Mouse (Mus musculus): ENCODE results near the gene Dmwd. TPM values are rescaled to one million over a fixed set of nuclear protein-coding genes. Genes with fewer than 3 reads are reported as not detected.

The Dmwd gene
- polyA plus RNA-seq, 2 experiments, result 21.8 to 126 TPM

DNA sequence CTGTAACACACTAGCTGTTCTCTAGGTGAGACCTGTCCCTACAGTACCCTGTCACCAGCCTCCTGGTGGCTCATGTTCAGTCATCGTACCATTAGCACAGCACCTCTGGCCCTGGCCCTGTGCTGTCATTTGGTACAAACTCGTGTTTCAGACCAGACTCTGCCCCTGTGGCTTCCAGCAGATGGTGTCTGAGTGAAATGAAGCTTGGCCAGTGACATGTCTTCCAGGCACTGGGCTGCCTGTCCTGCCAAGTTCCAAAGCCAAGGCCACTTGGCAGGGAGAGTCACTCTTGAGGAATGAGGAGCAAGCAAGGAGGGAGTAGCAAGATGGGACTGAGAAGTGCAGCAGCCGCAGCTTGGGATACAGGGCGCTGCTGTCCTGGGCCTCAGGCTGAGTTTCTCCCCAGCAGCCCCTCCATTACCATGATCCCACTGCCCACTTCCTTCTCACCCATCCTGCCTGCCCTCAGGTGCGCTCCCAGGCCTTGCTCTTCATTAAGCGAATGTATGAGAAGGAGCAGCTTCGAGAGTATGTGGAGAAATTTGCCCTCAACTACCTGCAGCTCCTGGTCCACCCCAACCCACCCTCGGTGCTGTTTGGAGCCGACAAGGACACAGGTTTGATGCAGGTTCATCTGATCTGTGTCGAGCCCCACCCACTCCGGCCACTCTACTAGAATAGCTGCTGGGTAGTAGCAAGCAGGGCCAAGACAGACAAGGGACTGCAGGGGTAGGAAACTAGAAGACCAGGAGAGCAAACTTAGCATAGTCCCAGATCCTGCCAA is 29.5 kb upstream of the Dmwd start:
- H3K9ac ChIP-seq (ENCODE audit: low read depth, low read length, severe bottlenecking), result no peak overlapping the region
- H3K4me3 ChIP-seq (replicated peaks; ENCODE audit: low read length), result no peak overlapping the region
- H3K27me3 ChIP-seq (ENCODE audit: control insufficient read depth, insufficient read depth, low read length), result no peaks in the 10 kb centered on the region
- no peak overlapping the region for H3K4me2 ChIP-seq (replicated peaks; ENCODE audit: low read depth, low read length, severe bottlenecking)
- no peak for TF ChIP-seq POLR2A (IDR thresholded peaks at IDR 0.05; ENCODE audit: borderline replicate concordance, extremely low read depth, insufficient read depth, insufficient read length)
- H3K9me3 ChIP-seq (ENCODE audit: control insufficient read depth, low read length), result no peaks in the 10 kb centered on the region
- ATAC-seq (ENCODE audit: low FRiP score, low read depth) (no peak), DNase-seq (ENCODE audit: low spot score) (no peak)
- no peaks in the 10 kb centered on the region for H3K4me1 ChIP-seq (ENCODE audit: control insufficient read depth, insufficient read depth, low read length)
- no peak overlapping the region for H3K27ac ChIP-seq (replicated peaks; ENCODE audit: low read depth, low read length)
- WGBS, result 91% methylated on average over 11 of the region's 11 CpGs
- peaks cover 100% of the 10 kb centered on the region for H3K36me3 ChIP-seq (ENCODE audit: control insufficient read depth, insufficient read depth, low read length)

DNA sequence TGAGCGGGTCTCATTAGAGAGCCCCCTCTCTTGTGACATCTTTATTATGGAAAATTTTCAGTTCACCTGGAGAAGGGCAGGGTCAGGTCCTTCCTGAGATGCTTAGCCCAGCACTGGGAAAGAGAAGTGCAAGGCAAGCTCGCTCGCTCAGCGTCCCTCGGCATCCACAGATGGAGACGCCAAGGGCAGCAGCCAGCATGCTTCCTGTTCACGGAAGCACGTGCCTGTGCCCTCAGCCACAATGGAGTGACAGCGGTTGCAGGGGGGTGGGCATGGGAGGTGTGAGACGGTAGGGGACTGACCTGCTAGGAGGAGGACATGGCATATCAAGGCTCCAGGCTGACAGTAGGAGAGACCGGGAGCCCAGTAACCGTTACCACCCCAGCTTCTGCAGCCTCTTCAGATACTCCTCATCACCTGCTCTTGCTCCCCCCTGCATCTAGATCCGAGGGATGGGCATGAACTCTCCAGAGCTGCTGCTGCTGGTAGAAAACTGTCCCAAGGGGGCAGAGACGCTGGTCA is 28.0 kb upstream of the Dmwd start:
- no peak for TF ChIP-seq POLR2A (IDR thresholded peaks at IDR 0.05; ENCODE audit: borderline replicate concordance, extremely low read depth, insufficient read depth, insufficient read length)
- Histone ChIP-seq H3K9ac (ENCODE audit: low read depth, low read length, severe bottlenecking) (no peak overlapping the region), H3K27ac (replicated peaks; ENCODE audit: low read depth, low read length) (no peak overlapping the region), H3K4me2 (replicated peaks; ENCODE audit: low read depth, low read length, severe bottlenecking) (no peak overlapping the region), H3K4me3 (replicated peaks; ENCODE audit: low read length) (no peak overlapping the region), H3K27me3 (ENCODE audit: control insufficient read depth, insufficient read depth, low read length) (no peaks in the 10 kb centered on the region), H3K9me3 (ENCODE audit: control insufficient read depth, low read length) (no peaks in the 10 kb centered on the region), H3K4me1 (ENCODE audit: control insufficient read depth, insufficient read depth, low read length) (no peaks in the 10 kb centered on the region), H3K36me3 (ENCODE audit: control insufficient read depth, insufficient read depth, low read length) (peaks cover 96% of the 10 kb centered on the region)
- WGBS, result 87% methylated on average over 12 of the region's 14 CpGs
- DNase-seq (ENCODE audit: low spot score) (no peak), ATAC-seq (ENCODE audit: low FRiP score, low read depth) (no peak)

DNA sequence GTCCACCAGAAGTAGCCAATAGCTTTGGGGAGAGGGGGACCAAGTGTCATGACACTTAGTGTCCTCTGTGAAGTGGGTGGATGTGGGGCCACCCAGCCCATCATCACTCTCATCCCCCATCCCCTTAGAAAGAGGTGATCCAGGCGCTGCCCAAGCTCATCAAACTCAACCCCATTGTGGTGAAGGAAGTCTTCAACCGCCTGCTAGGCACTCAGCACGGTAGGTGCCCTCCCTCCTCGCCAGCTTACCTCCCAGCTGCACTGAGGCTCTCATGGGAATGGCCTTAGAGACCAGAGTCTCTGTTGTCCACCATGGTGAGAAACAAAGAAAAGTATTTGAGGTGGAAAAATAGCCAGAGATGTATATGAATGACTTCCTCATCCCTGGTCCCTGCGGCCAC is 26.8 kb upstream of the Dmwd start:
- H3K4me1 ChIP-seq (ENCODE audit: control insufficient read depth, insufficient read depth, low read length), result no peaks in the 10 kb centered on the region
- no peak overlapping the region for H3K4me2 ChIP-seq (replicated peaks; ENCODE audit: low read depth, low read length, severe bottlenecking)
- H3K27me3 ChIP-seq (ENCODE audit: control insufficient read depth, insufficient read depth, low read length), result no peaks in the 10 kb centered on the region
- H3K9me3 ChIP-seq (ENCODE audit: control insufficient read depth, low read length), result no peaks in the 10 kb centered on the region
- 86% methylated on average over 5 of the region's 5 CpGs for WGBS
- ATAC-seq (ENCODE audit: low FRiP score, low read depth) (no peak), DNase-seq (ENCODE audit: low spot score) (no peak)
- H3K4me3 ChIP-seq (replicated peaks; ENCODE audit: low read length), result no peak overlapping the region
- H3K27ac ChIP-seq (replicated peaks; ENCODE audit: low read depth, low read length), result no peak overlapping the region
- no peak overlapping the region for H3K9ac ChIP-seq (ENCODE audit: low read depth, low read length, severe bottlenecking)
- no peak for TF ChIP-seq POLR2A (IDR thresholded peaks at IDR 0.05; ENCODE audit: borderline replicate concordance, extremely low read depth, insufficient read depth, insufficient read length)
- peaks cover 84% of the 10 kb centered on the region for H3K36me3 ChIP-seq (ENCODE audit: control insufficient read depth, insufficient read depth, low read length)

DNA sequence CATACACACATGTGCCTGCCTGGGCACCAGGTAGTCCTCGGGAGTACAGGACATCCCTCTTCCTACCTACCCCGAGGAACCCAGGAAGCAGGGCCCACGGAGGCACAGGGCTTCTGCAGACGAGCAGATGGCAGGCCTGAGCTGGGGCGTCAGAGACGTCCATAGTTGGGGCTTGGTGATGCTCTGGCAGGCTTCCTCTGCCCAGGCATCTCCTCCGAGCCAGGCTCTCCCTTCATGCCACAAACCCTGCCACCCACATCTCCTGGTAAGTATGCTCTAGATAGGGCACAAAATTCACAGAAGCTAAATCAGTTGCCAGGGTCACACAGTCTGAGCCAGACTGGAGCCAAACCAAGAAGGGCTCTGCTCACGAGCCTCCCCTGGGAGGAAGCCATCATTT is 25.9 kb upstream of the Dmwd start:
- DNase-seq (ENCODE audit: low spot score), result no peak
- 82% methylated on average over 8 of the region's 8 CpGs for WGBS
- H3K4me2 ChIP-seq (replicated peaks; ENCODE audit: low read depth, low read length, severe bottlenecking), result no peak overlapping the region

DNA sequence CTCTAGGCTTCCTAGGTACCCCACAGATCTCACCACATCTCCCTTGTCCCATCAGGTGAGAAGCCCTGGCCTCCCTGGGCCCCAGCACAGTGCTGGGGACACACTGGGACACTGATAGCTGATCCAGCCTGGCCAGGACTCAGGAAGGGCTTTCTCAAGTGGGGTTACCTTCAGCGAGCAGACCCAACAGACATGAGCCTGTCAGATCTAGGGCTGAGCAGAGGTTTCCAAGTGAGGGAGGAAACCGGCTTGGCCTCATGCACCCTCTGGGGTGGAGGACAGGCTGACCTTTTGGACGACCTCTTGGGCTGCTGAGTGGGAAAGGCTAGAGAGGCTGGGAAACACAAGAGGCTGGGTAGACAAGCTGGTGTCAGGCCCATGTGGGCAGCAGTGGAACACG is 24.9 kb upstream of the Dmwd start:
- peaks cover 68% of the 10 kb centered on the region for H3K36me3 ChIP-seq (ENCODE audit: control insufficient read depth, insufficient read depth, low read length)
- ATAC-seq (ENCODE audit: low FRiP score, low read depth), result no peak
- H3K9me3 ChIP-seq (ENCODE audit: control insufficient read depth, low read length), result no peaks in the 10 kb centered on the region
- no peak overlapping the region for H3K27ac ChIP-seq (replicated peaks; ENCODE audit: low read depth, low read length)
- H3K9ac ChIP-seq (ENCODE audit: low read depth, low read length, severe bottlenecking), result no peak overlapping the region
- H3K4me2 ChIP-seq (replicated peaks; ENCODE audit: low read depth, low read length, severe bottlenecking), result no peak overlapping the region
- no peak for DNase-seq (ENCODE audit: low spot score)
- TF ChIP-seq POLR2A (IDR thresholded peaks at IDR 0.05; ENCODE audit: borderline replicate concordance, extremely low read depth, insufficient read depth, insufficient read length), result no peak
- H3K27me3 ChIP-seq (ENCODE audit: control insufficient read depth, insufficient read depth, low read length), result no peaks in the 10 kb centered on the region
- no peaks in the 10 kb centered on the region for H3K4me1 ChIP-seq (ENCODE audit: control insufficient read depth, insufficient read depth, low read length)
- no peak overlapping the region for H3K4me3 ChIP-seq (replicated peaks; ENCODE audit: low read length)
- WGBS, result 82% methylated on average over 4 of the region's 4 CpGs

More for the DNA sequence above, 25.9 kb upstream of the Dmwd start:
- no peak overlapping the region for H3K27ac ChIP-seq (replicated peaks; ENCODE audit: low read depth, low read length)
- H3K4me1 ChIP-seq (ENCODE audit: control insufficient read depth, insufficient read depth, low read length), result no peaks in the 10 kb centered on the region
- no peak overlapping the region for H3K4me3 ChIP-seq (replicated peaks; ENCODE audit: low read length)
- no peaks in the 10 kb centered on the region for H3K27me3 ChIP-seq (ENCODE audit: control insufficient read depth, insufficient read depth, low read length)
- H3K36me3 ChIP-seq (ENCODE audit: control insufficient read depth, insufficient read depth, low read length), result peaks cover 78% of the 10 kb centered on the region
- ATAC-seq (ENCODE audit: low FRiP score, low read depth), result no peak
- H3K9ac ChIP-seq (ENCODE audit: low read depth, low read length, severe bottlenecking), result no peak overlapping the region
- TF ChIP-seq POLR2A (IDR thresholded peaks at IDR 0.05; ENCODE audit: borderline replicate concordance, extremely low read depth, insufficient read depth, insufficient read length), result no peak
- no peaks in the 10 kb centered on the region for H3K9me3 ChIP-seq (ENCODE audit: control insufficient read depth, low read length)
